Mouse (Mus musculus) spleen, adult 2 months (tissue): ENCODE measurements around the gene Msl3. TPM values are rescaled to one million over a fixed set of nuclear protein-coding genes. Genes with fewer than 3 reads are reported as not detected.

Source experiments
- DNase-seq, 2 experiments: peaks; one replicate each; pipeline versions ENCODE4 v3.0.0 to v3.0.0-alpha.2; 2012 to 2021; ENCODE audit warnings: low spot score in 2 of 2, low read depth in 1 of 2
- H3K27ac ChIP-seq: fragments of 200-500 bp; 2 replicates; pipeline ENCODE4 v1.5.1; 2012; ENCODE audit warnings: low read length, inconsistent platforms; ENCODE audit not compliant: insufficient read depth
- H3K27me3 ChIP-seq: fragments of 200-500 bp; 2 replicates; pipeline ENCODE4 v1.6.1; 2012; ENCODE audit warnings: mild to moderate bottlenecking, moderate library complexity, low read length, inconsistent platforms; ENCODE audit not compliant: control insufficient read depth, insufficient read depth
- H3K36me3 ChIP-seq: fragments of 200-500 bp; 2 replicates; pipeline ENCODE4 v1.6.1; 2012; ENCODE audit warnings: mild to moderate bottlenecking, low read length, inconsistent platforms; ENCODE audit not compliant: control insufficient read depth, insufficient read depth
- H3K4me1 ChIP-seq: fragments of 200-500 bp; 2 replicates; pipeline ENCODE4 v1.6.1; 2011; ENCODE audit warnings: inconsistent platforms; ENCODE audit not compliant: control insufficient read depth, insufficient read depth, insufficient read length
- H3K4me3 ChIP-seq: fragments of 200-500 bp; 2 replicates; pipeline ENCODE4 v1.5.1; 2011; ENCODE audit warnings: mild to moderate bottlenecking, inconsistent platforms; ENCODE audit not compliant: insufficient read depth, insufficient read length; ENCODE audit errors: extremely low read depth
- CTCF ChIP-seq: fragments of 200-500 bp; IDR thresholded peaks from 2 replicates; pipeline ENCODE4 v1.5.1; 2011; ENCODE audit warnings: mild to moderate bottlenecking, inconsistent platforms; ENCODE audit not compliant: insufficient read depth, insufficient read length, insufficient replicate concordance; ENCODE audit errors: extremely low read depth
- POLR2A ChIP-seq: fragments of 200-500 bp; IDR thresholded peaks from 2 replicates; pipeline ENCODE4 v1.6.1; 2011; ENCODE audit warnings: low read depth, low read length, inconsistent platforms
- WGBS: fragments of 180-500 bp; shearing (Covaris S2); methylation state at CpG from one replicate; pipeline ENCODE4 v1.1.7; 2018; 5-methylcytosine and 5-hydroxymethylcytosine counted together
- polyA plus RNA-seq: library from polyadenylated mRNA; depleted of rRNA; stranded (reverse); fragments of >200 nt; gene quantifications from 2 replicates; pipeline ENCODE4 v1.2.3, GENCODE M21; 2012; rRNA removed

The Msl3 gene
- polyA plus RNA-seq, 1 experiment = 7.8 TPM

GRCm38 (mm10) chrX:168639556-168640356 is 33.9 kb downstream of the Msl3 start:
- peak; percentile 53 to 61 for DNase-seq
- TF ChIP-seq POLR2A (no peak), CTCF (peak; percentile 41; the same call in 1 of the 2 replicates)
- WGBS = 18% methylated on average over 11 of the region's 11 CpGs
- no peaks in the 10 kb centered on the region for H3K36me3 ChIP-seq
- no peaks in the 10 kb centered on the region for H3K4me1 ChIP-seq
- no peaks in the 10 kb centered on the region for H3K27me3 ChIP-seq
- H3K4me3 ChIP-seq = peak overlapping the region; percentile 56
- peak overlapping the region; percentile 29; the same call in 1 of the 2 replicates for H3K27ac ChIP-seq

Other genes starting within 250 kb of the Msl3 start
- 0.01 TPM in 1 of 2 replicates, not detected in the other for gene Frmpd4, start 96.7 kb downstream of the Msl3 start, polyA plus RNA-seq
- gene Arhgap6, start 121.2 kb upstream of the Msl3 start, polyA plus RNA-seq = 2.9 and 3.0 TPM in 2 replicates